Mouse (Mus musculus) thymus, postnatal 4 days (tissue): ENCODE data around the gene Gins3.
A peak's percentile ranks its signal among the peaks of the same experiment; 100 is the strongest.
"Not testable (repeated sequence)": the region's sequence is repeated elsewhere in the genome, so short reads cannot be mapped to it uniquely, and the experiment has no call there.

Experiments used
- DNase-seq: peaks from one replicate; pipeline ENCODE4 v3.0.0; 2021

The Gins3 gene

GRCm38 (mm10) chr8:95655831-95656230 lies 22.6 kb downstream of the Gins3 start:
- DNase-seq = no peak

- no peak for DNase-seq
Measured at GRCm38 (mm10) chr8:95656316-95657002, 23.2 kb downstream of the Gins3 start.

- DNase-seq = no peak
Measured at GRCm38 (mm10) chr8:95657523-95657922, 24.3 kb downstream of the Gins3 start.

- DNase-seq = no peak
Measured at GRCm38 (mm10) chr8:95660334-95660882, 27.2 kb downstream of the Gins3 start.

DNA sequence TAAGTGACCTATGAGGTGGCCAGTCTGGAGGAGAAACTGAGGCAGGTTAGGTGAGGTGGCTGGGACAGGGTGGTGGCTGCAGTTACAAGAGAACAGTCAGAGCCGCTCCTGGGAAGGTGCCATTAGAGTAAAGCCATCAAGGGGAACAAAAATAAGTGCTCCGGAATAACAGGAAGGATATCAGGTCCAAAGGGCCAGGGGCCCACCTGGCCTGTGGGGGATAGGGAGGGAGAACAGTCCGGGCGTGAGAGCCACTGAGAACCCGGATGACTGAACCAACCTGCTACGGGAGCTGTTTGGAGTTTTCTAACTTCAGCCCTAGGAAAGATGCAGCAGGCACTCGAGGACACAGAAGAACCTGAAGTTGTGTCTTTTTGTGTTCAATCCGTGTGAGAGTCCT lies 27.8 kb downstream of the Gins3 start:
- DNase-seq = no peak

GRCm38 (mm10) chr8:95661575-95661974 lies 28.3 kb downstream of the Gins3 start:
- no peak for DNase-seq

- DNase-seq = no peak
Measured at GRCm38 (mm10) chr8:95662885-95663598, 29.8 kb downstream of the Gins3 start.

GRCm38 (mm10) chr8:95663599-95663949 lies 30.3 kb downstream of the Gins3 start:
- DNase-seq = no peak

GRCm38 (mm10) chr8:95665813-95666452 lies 32.7 kb downstream of the Gins3 start:
- not testable (repeated sequence) for DNase-seq

GRCm38 (mm10) chr8:95668163-95668958 lies 35.1 kb downstream of the Gins3 start:
- no peak for DNase-seq

DNA sequence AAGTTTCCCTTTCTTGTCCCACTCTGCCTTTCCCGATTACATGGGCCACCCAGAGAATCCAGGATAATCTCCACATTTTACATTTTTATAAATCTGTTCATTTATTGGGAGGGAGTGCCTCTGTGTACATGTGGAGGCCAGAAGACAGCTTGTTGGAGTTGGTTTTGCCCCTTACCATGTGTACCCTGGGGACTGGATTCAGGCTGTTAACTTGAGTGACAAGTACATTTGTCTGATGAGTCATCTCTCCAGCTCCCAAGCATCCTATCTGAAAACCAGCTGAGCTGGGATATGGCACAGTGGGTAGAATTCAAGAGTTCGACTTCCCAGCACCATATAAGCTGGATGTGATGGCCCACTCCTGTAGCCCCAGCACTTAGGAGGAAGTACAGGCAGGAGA lies 36.7 kb downstream of the Gins3 start:
- no peak for DNase-seq

- DNase-seq = no peak
Measured at GRCm38 (mm10) chr8:95671861-95672260, 38.6 kb downstream of the Gins3 start.

DNA sequence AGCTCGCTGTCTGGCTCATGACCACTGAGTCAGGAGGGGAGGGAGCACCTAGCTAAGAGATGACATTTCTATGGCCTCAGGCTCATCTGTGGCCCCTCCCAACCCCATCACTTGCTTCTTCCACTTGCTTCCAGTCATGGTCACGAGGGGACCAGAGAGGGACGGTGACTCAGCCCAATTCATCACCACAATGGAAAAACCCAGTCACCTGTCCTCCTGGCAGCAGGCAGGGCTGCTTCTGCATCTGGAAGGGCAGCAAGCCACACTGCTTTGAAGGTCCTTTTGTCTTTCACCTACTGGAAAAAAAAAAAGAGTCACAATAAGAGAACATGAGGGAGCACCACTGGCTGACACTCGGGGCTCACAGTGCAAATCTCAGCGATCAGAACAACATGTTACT lies 39.6 kb downstream of the Gins3 start:
- DNase-seq = no peak

DNA sequence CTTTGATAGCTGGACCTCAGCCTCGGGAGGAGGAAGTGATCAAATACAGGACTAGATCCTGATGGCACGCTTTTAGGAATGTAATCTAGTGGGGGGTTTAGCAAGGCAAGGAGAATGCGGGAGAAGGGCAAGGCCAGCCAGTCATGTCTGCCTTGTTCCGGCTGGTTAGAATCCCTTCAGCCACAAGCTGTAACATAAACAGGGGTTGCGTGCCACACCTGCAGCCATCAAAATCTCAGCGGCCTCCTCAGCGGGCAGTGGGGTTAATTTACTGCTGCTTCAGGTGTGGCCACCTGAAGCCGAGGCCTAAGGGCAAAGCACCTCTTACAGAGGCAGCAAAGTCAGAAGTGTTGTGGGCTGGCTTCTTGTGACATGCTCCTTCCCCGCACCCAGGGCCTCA lies 43.4 kb downstream of the Gins3 start, which contains the start of gene Ndrg4:
Gene Ndrg4, plus strand, starts transcription at position 350 of the 400 bp plus-strand sequence.
- no peak for DNase-seq

DNA sequence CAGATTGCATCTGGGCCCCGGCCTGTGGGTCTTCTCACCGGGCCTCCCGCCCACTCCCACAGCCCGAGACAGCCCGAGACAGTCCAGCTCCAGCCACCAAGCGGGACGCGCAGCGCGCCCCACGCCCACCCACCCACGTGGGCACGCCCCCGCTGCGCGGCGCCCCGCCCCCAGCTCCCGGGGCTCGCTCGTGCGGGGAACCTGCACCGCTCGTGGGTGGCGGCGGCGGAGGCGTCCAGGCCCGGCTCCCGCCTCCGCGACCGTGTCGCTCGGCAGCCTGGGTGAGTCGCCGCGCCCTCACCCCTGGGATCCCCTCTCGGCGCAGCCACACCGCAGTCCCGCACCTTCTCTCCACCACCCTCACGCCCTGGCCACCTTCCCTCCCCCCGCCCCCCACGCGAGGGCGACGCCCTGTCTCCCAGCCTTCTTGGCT lies 44.4 kb downstream of the Gins3 start:
- DNase-seq = peak; percentile 56

- DNase-seq = peak; percentile 63
Measured at GRCm38 (mm10) chr8:95678024-95678611, 44.9 kb downstream of the Gins3 start.

DNA sequence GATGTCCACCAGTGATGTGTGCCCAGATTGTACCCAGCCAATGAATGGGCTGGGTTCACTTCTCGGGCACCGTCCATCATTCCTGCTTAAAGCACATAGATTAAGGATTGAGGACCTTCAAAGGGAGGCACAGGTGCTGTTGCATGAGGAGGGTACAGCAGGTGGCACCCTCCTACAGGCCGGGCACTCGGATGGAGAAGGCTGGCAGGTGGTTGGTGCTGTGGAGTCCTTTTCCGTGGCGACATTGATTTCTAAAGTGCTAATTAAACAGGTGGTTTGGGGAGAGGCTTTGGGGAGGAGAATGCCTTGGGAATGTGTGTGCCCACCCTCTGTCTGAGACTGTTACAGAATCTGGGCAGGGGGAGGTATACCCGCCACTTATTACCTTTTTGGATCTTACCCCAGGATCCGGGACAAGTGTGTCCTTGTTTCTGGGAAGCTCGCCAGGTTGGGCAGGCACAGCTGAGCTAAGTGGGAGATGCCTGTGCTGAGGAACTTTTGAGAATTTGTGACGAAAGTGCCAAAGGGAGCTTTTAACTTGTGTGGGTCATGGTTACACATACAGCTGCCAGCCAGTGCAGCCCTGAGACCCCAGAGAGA lies 54.9 kb downstream of the Gins3 start:
- no peak for DNase-seq

- peak; percentile 68 for DNase-seq
Measured at GRCm38 (mm10) chr8:95690929-95691541, 57.8 kb downstream of the Gins3 start.

- DNase-seq = no peak
Measured at GRCm38 (mm10) chr8:95694631-95695030, 61.4 kb downstream of the Gins3 start.
